Mouse (Mus musculus): Measurements from ENCODE around the gene Samd4. TPM values are rescaled to one million over a fixed set of nuclear protein-coding genes. Genes with fewer than 3 reads are reported as not detected.

The Samd4 gene
- total and polyA plus RNA-seq, 2 experiments from 2014 or later, result 4.9 to 14.7 TPM

DNA sequence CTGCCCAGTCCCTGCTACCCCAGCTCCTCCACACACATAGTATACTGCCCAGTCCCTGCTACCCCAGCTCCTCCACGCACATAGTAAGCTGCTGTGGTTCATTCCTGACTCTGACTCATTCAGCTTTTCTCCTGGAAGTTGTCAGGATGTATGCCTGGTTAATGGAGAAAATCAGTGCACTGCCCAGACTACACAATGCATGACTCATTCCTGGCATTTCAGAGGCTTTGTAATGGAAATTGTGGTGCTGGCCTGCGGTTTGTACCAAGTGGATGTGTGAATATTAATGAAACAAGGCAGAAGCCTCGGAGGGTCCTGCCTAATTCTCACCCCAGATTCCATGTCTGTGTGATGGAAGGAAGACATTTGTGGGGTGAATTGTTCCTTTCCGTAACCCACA lies 107.0 kb downstream of the Samd4 start:
- H3K27me3 ChIP-seq (ENCODE audit: insufficient read depth, low read length), result no peaks in the 10 kb centered on the region
- H3K27ac ChIP-seq, result no peak overlapping the region
- H3K9me3 ChIP-seq (ENCODE audit: low read length), result no peaks in the 10 kb centered on the region
- H3K9ac ChIP-seq (replicated peaks; ENCODE audit: low read length), result no peak overlapping the region
- WGBS, result 19% methylated on average over 4 of the region's 4 CpGs
- ATAC-seq (peak; percentile 91), DNase-seq (ENCODE audit: low spot score) (peak; percentile 62)
- H3K4me1 ChIP-seq (ENCODE audit: insufficient read depth, low read length), result no peaks in the 10 kb centered on the region
- no peak overlapping the region for H3K4me3 ChIP-seq (ENCODE audit: low read length)
- TF ChIP-seq CTCF (IDR thresholded peaks at IDR 0.05; ENCODE audit: low read depth), result no peak
- no peaks in the 10 kb centered on the region for H3K36me3 ChIP-seq (ENCODE audit: insufficient read depth, low read length)
- no peak overlapping the region for H3K4me2 ChIP-seq (ENCODE audit: low read depth, low read length)

DNA sequence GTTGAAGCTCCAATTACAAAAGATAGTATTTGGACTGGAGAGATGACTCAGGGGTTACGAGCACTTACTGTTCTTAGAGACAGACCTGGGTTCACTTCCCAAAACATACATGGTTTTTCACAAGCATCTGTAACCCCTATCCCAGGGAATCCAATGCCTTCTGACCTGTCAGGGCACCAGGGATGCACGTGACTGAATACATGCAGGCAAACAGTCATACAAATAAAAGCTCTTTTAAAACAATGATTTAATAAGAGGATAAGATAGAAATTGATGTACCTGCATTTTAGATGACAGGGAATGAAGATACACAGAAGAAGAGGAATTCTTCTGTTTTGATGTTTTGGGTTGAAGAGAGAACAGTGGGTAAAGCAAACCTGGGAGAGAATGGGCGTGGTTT lies 107.8 kb downstream of the Samd4 start:
- Histone ChIP-seq H3K4me1 (ENCODE audit: insufficient read depth, low read length) (no peaks in the 10 kb centered on the region), H3K4me2 (ENCODE audit: low read depth, low read length) (no peak overlapping the region), H3K27ac (no peak overlapping the region), H3K9ac (replicated peaks; ENCODE audit: low read length) (no peak overlapping the region), H3K9me3 (ENCODE audit: low read length) (no peaks in the 10 kb centered on the region), H3K27me3 (ENCODE audit: insufficient read depth, low read length) (no peaks in the 10 kb centered on the region), H3K4me3 (ENCODE audit: low read length) (no peak overlapping the region), H3K36me3 (ENCODE audit: insufficient read depth, low read length) (no peaks in the 10 kb centered on the region)
- no peak for TF ChIP-seq CTCF (IDR thresholded peaks at IDR 0.05; ENCODE audit: low read depth)
- 81% methylated on average over 3 of the region's 3 CpGs for WGBS
- no peak for ATAC-seq
- no peak for DNase-seq (ENCODE audit: low spot score)

DNA sequence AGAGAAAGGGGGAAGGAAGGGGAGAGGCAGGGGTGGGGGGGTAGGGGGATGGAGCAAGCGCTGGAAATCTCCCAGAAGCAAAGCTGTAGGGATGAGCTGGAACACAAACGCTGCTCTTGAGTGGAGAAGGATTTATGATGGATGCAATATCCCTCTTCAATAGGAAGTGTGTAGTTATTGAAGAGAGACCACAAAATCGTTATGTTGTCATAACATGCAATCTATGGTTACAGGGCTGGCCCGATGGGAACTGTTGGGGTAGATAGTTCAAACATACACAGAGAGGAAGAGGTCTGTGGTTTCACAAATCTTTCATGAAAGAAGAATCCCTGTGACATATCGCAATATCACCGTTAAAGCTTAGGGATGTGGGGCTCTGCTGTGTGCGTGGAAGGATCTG lies 112.0 kb downstream of the Samd4 start:
- Histone ChIP-seq H3K27me3 (ENCODE audit: insufficient read depth, low read length) (no peaks in the 10 kb centered on the region), H3K36me3 (ENCODE audit: insufficient read depth, low read length) (no peaks in the 10 kb centered on the region), H3K4me3 (ENCODE audit: low read length) (no peak overlapping the region), H3K9ac (replicated peaks; ENCODE audit: low read length) (no peak overlapping the region), H3K4me1 (ENCODE audit: insufficient read depth, low read length) (0 out of 2 replicates have a peak, but pooled peaks cover 2% of the 10 kb centered on the region), H3K27ac (no peak overlapping the region), H3K4me2 (ENCODE audit: low read depth, low read length) (no peak overlapping the region), H3K9me3 (ENCODE audit: low read length) (no peaks in the 10 kb centered on the region)
- WGBS, result 85% methylated on average over 7 of the region's 7 CpGs
- ATAC-seq (no peak), DNase-seq (ENCODE audit: low spot score) (no peak)
- no peak for TF ChIP-seq CTCF (IDR thresholded peaks at IDR 0.05; ENCODE audit: low read depth)

DNA sequence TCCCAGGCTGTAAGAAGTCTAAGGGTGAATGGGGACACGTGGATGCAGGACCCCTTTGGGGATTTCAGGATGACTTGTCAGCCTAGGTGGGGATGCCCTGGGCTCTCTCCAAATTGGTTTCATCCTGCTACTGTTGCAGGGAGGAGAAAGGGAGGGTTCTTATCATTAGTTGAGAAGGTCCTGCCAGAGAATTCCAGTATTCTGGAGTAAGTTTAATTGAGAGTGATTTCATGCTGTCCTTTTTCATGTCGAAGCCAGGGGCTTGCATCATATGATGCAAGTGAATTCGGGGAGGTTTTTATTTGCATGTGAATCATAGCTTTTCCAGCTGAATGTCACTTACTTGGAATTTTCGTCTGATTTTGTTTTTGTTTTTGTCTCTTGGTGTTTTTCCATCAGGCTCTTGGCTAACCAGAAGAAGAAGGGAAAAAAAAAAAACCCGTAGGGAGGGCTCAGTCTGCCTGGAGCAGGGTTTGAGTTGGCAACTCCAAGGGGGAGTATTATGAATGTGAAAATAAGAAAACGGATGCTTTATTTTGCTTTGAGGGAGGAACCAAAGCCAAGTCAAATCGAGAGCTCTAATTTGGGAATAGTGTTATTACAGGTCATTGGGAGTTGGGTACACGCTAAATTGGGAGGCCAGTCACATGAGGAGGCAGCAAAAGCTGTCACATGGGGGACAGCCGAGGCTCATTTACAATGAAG lies 116.8 kb downstream of the Samd4 start:
- Histone ChIP-seq H3K27me3 (ENCODE audit: insufficient read depth, low read length) (no peaks in the 10 kb centered on the region), H3K27ac (no peak overlapping the region), H3K4me1 (ENCODE audit: insufficient read depth, low read length) (0 out of 2 replicates have a peak, but pooled peaks cover 13% of the 10 kb centered on the region), H3K9me3 (ENCODE audit: low read length) (no peaks in the 10 kb centered on the region), H3K4me3 (ENCODE audit: low read length) (no peak overlapping the region), H3K9ac (replicated peaks; ENCODE audit: low read length) (no peak overlapping the region), H3K36me3 (ENCODE audit: insufficient read depth, low read length) (no peaks in the 10 kb centered on the region), H3K4me2 (ENCODE audit: low read depth, low read length) (no peak overlapping the region; the same call in 1 of the 2 replicates)
- WGBS, result 47% methylated on average over 9 of the region's 9 CpGs
- DNase-seq (ENCODE audit: low spot score) (no peak), ATAC-seq (no peak)
- no peak for TF ChIP-seq CTCF (IDR thresholded peaks at IDR 0.05; ENCODE audit: low read depth)

DNA sequence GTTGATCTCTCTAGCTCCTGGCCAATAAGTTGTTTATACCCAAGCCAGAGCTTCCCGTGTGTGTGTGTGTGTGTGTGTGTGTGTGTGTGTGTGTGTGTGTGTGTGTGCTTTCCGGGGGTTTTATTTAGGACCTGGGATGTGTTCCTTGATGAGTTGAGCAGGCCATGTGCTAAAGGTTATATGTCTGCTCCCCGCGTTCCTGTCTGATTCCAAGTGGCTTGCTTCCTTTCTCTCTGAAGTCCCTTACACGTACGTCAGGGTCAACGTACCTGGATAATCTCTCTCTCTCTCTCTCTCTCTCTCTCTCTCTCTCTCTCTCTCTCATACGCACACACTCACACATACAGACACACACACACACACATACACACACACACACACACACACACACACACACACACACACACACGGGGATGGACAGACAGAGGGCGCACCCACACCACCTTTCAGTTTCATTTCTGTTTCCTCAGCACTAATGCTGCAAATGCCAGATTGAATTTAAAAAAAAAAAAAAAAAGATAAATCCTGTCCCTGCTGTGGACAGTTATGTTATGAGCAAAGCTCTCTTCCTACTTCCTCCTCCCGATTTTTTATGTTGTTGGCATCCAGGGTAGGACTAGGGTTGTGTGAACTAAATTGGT lies 117.6 kb downstream of the Samd4 start:
- Histone ChIP-seq H3K27ac (no peak overlapping the region), H3K4me3 (ENCODE audit: low read length) (no peak overlapping the region), H3K36me3 (ENCODE audit: insufficient read depth, low read length) (no peaks in the 10 kb centered on the region), H3K9me3 (ENCODE audit: low read length) (no peaks in the 10 kb centered on the region), H3K27me3 (ENCODE audit: insufficient read depth, low read length) (no peaks in the 10 kb centered on the region), H3K4me1 (ENCODE audit: insufficient read depth, low read length) (0 out of 2 replicates have a peak, but pooled peaks cover 13% of the 10 kb centered on the region), H3K4me2 (ENCODE audit: low read depth, low read length) (no peak overlapping the region; the same call in 1 of the 2 replicates), H3K9ac (replicated peaks; ENCODE audit: low read length) (no peak overlapping the region)
- no peak for DNase-seq (ENCODE audit: low spot score)
- peak; percentile 19; the same call in 1 of the 2 replicates for TF ChIP-seq CTCF (IDR thresholded peaks at IDR 0.05; ENCODE audit: low read depth)
- 82% methylated on average over 10 of the region's 11 CpGs for WGBS
- ATAC-seq, result no peak

DNA sequence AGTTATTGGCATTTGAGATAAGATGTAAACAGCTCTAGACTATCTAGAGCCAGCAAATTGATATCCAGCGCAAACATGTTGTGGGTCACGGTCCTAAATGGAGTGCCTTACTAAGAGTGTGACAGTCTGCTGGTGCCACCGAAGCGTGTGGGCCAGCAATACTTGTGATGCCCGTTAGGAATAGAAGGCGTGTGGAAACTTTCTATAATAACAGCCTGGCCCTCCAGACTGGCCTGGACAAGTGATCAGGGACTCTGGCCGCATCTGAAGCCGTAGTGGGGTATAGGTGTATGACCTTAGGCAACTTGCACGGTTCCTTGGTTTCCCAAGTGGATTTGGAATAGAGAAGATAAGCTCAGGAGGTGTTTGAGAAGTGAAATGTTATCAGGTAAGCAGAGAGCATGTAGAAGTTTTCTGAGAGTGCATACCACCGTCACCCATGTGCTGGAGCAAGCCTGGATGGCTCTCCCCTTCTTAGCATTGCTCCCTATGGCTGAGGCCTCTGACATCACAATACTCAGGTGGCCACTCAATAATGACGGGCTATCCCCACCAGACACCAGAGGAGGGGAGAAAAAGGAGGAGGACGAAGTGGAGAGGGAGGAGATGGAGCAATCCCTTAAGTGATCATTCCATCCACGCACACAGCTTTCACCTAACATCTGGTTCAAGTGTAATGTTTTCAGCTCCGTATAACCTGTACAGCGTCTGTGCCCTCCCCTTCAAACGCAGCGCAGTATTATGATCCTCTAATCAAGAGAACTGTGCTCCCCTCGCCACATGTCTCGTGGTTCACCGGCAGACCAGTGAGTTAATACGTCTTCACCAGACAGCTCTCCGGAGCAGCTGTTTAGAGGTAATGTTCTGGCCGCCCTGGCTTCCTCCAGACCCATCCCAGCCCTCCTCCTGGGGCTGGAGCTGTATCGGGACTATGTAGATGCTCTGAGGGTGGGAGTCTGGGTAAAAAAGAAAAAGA lies 118.4 kb downstream of the Samd4 start:
- no peaks in the 10 kb centered on the region for H3K36me3 ChIP-seq (ENCODE audit: insufficient read depth, low read length)
- H3K27ac ChIP-seq, result no peak overlapping the region
- WGBS, result 66% methylated on average over 24 of the region's 24 CpGs
- DNase-seq (ENCODE audit: low spot score) (no peak), ATAC-seq (peak; percentile 33)
- no peaks in the 10 kb centered on the region for H3K9me3 ChIP-seq (ENCODE audit: low read length)
- H3K27me3 ChIP-seq (ENCODE audit: insufficient read depth, low read length), result no peaks in the 10 kb centered on the region
- no peak overlapping the region for H3K4me2 ChIP-seq (ENCODE audit: low read depth, low read length)
- no peak for TF ChIP-seq CTCF (IDR thresholded peaks at IDR 0.05; ENCODE audit: low read depth)
- no peak overlapping the region for H3K4me3 ChIP-seq (ENCODE audit: low read length)
- H3K4me1 ChIP-seq (ENCODE audit: insufficient read depth, low read length), result 0 out of 2 replicates have a peak, but pooled peaks cover 13% of the 10 kb centered on the region
- H3K9ac ChIP-seq (replicated peaks; ENCODE audit: low read length), result no peak overlapping the region
